Mouse (Mus musculus) layer of hippocampus, adult 2 months (tissue): ENCODE measurements around the gene Bbip1. TPM values are rescaled to one million over a fixed set of nuclear protein-coding genes. Genes with fewer than 3 reads are reported as not detected.
"Not testable (repeated sequence)": the region's sequence is repeated elsewhere in the genome, so short reads cannot be mapped to it uniquely, and the experiment has no call there.

Experiments
- DNase-seq, 2 experiments: peaks; one replicate each; pipeline ENCODE4 v3.0.0; 2022; ENCODE audit warnings: low spot score in 2 of 2
- H3K27ac ChIP-seq: fragments of 200-600 bp; 2 replicates; pipeline ENCODE4 v1.8.1; 2022
- H3K4me3 ChIP-seq: fragments of 200-600 bp; 2 replicates; pipeline ENCODE4 v1.8.1; 2022; ENCODE audit warnings: mild to moderate bottlenecking
- CTCF ChIP-seq: fragments of 200-600 bp; conservative IDR thresholded peaks from 2 replicates; pipeline ENCODE4 v1.8.1; 2022; ENCODE audit warnings: antibody characterized with exemption, mild to moderate bottlenecking, moderate library complexity
- total RNA-seq, 2 experiments: library from RNA; stranded (reverse); gene quantifications; 2 replicates each; pipeline ENCODE4 v1.2.3; 2021

Gene Bbip1
- total RNA-seq, 2 experiments from 2014 or later: 52.6 to 52.7 TPM

DNA sequence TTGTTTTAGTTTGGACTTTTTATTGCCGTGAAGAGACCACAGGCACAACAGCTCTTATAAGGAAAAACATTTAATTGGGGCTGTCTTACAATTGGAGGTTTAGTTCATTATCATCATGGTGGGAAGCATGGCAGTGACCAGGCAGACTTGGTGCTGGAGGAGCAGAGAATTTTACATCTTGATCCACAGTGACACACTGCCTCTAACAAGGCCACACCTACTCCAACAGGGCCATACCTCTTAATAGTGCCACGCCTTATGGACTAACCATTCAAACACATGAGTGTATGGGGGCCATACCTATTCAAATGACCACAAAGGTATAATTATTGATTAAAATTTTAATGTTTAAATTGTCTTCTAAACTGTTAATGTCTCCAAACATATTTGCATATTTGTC is 13.1 kb upstream of the Bbip1 start:
- no peak overlapping the region for H3K27ac ChIP-seq
- no peak overlapping the region for H3K4me3 ChIP-seq
- TF ChIP-seq CTCF: no peak
- no peak for DNase-seq

- Histone ChIP-seq H3K27ac (peak overlapping the region; percentile 91), H3K4me3 (peak overlapping the region; percentile 75)
- no peak for TF ChIP-seq CTCF
- peak in 1 of 2 experiments; percentile 26 for DNase-seq
These were observed 980 bp upstream of the Bbip1 start for GRCm38 (mm10) chr19:53945171-53946042.

DNA sequence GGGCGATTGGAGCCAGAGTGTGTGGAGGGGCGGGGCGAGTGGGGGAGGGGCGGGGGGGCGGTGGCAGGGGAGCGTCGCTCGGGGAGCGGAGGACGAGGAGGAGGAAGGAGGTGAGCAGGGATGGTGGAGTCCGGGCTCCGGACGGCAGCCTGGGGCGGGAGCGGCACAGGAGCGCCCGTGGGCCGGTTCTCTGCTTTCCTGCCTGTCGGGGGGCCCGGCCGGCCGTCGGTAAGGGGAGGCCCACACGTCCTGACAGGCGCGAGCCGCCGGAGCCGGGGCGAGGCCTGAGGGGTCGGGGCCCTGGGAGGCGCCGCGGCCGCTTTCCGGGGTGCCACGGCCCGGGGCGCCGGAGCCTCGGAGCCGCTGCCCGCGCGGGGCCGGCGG is 351 bp upstream of the Bbip1 start:
- no peak for DNase-seq
- peak overlapping the region; percentile 91 for H3K27ac ChIP-seq
- H3K4me3 ChIP-seq: peak overlapping the region; percentile 76
- no peak for TF ChIP-seq CTCF

- no peak for TF ChIP-seq CTCF
- Histone ChIP-seq H3K4me3 (no peak overlapping the region), H3K27ac (no peak overlapping the region)
- DNase-seq: no peak
These were observed 2.1 kb downstream of the Bbip1 start for GRCm38 (mm10) chr19:53942342-53942741.

GRCm38 (mm10) chr19:53941139-53941538 is 3.3 kb downstream of the Bbip1 start:
- H3K4me3 ChIP-seq: no peak overlapping the region
- no peak overlapping the region for H3K27ac ChIP-seq
- TF ChIP-seq CTCF: no peak
- DNase-seq: peak in 1 of 2 experiments; percentile 32

GRCm38 (mm10) chr19:53939467-53939866 is 5.0 kb downstream of the Bbip1 start:
- TF ChIP-seq CTCF: no peak
- H3K27ac ChIP-seq: no peak overlapping the region
- DNase-seq: no peak

GRCm38 (mm10) chr19:53934046-53934445 is 10.4 kb downstream of the Bbip1 start:
- no peak for DNase-seq
- H3K27ac ChIP-seq: peak overlapping the region; percentile 61
- no peak for TF ChIP-seq CTCF
- no peak overlapping the region for H3K4me3 ChIP-seq

More at GRCm38 (mm10) chr19:53939467-53939866, 5.0 kb downstream of the Bbip1 start:
- no peak overlapping the region for H3K4me3 ChIP-seq

DNA sequence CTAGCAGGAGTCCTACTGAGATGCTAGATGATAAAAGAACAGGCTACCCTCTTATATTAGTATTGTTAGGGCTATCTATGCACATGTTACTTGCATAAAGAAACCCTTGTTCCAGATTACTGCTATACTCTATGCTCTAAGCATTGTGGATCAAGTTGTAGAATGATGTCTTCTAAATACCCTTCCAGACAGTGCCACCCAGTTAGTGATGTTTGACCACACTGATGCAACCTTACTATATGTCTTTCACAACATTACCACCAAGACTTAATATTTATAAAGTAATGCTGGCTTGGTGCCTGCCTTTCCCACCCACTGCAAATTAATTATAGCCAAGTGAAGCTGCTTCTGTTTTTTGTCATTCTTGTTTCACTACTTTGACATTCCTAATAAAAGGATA is 11.4 kb downstream of the Bbip1 start:
- H3K4me3 ChIP-seq: no peak overlapping the region
- no peak for DNase-seq
- TF ChIP-seq CTCF: no peak
- H3K27ac ChIP-seq: peak overlapping the region; percentile 61

- no peak overlapping the region for H3K4me3 ChIP-seq
- H3K27ac ChIP-seq: no peak overlapping the region
- TF ChIP-seq CTCF: no peak
- no peak for DNase-seq
These were observed 15.2 kb downstream of the Bbip1 start for GRCm38 (mm10) chr19:53929218-53929617.

- DNase-seq: no peak
- TF ChIP-seq CTCF: no peak
- H3K4me3 ChIP-seq: no peak overlapping the region
- H3K27ac ChIP-seq: no peak overlapping the region
These were observed 17.7 kb downstream of the Bbip1 start for GRCm38 (mm10) chr19:53926705-53927104.

GRCm38 (mm10) chr19:53925338-53925751 is 19.1 kb downstream of the Bbip1 start:
- no peak for DNase-seq
- TF ChIP-seq CTCF: peak; percentile 70
- Histone ChIP-seq H3K4me3 (no peak overlapping the region), H3K27ac (no peak overlapping the region)

DNA sequence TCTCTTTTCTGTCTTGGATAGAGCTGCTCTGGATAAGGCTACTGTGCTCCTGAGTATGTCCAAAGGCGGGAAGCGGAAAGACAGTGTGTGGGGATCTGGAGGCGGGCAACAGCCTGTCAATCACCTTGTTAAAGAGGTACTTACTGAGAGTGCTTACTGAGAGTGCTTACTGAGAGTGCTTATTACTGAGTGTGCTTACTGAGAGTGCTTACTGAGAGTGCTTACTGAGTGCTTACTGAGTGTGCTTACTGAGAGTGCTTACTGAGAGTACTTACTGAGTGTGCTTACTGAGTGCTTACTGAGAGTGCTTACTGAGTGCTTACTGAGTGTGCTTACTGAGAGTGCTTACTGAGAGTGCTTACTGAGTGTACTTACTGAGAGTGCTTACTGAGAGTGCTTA is 22.4 kb downstream of the Bbip1 start:
- not testable (repeated sequence) for H3K4me3 ChIP-seq, H3K27ac ChIP-seq, DNase-seq

DNA sequence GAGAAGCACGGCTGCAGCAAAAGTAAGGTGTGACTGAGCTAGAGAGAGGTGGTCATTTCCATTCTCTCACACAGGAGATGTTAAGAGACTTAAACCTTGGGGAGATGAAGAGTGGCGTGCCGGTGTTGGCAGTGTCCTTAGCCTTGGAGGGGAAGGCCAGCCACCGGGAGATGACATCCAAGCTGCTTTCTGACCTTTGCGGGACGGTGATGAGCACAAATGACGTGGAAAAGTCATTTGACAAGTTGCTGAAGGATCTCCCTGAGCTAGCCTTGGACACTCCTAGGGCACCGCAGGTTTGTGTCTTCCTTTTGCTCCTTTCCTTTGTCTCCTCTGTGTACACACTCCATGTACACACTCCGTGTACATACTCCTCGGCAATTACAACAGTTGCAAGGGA is 24.9 kb downstream of the Bbip1 start:
- Histone ChIP-seq H3K27ac (no peak overlapping the region), H3K4me3 (no peak overlapping the region)
- TF ChIP-seq CTCF: no peak
- DNase-seq: no peak

DNA sequence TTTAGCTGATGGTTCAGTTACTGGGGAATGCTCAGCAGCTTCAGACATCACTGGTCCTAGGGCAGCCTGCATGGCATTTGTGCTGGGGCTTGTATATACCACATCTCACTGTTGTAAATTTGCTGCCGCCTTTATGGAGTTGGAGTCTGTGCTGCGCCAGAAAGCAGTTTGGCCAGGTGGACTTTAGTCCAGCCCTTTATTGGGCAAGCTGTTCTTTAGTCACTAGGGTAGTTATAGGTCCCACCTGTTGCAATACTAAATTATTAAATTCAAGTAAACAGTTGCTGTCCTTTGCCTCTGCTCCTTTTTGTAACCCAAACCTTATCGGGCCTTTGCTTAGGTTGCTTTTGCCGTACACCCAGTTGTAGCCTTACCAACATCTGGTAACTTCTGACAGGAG is 29.5 kb downstream of the Bbip1 start:
- TF ChIP-seq CTCF: no peak
- no peak overlapping the region for H3K4me3 ChIP-seq
- DNase-seq: no peak

DNA sequence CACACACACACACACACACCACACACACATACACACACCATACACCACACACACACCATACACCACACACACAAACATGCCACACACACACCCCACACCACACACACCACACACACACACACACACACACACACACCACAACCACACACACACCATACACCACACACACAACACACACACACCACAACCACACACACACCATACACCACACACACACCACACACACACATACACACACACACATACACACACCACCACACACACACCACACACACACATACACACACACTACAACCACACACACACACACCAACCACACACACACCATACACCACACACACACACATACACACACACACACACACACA is 37.7 kb downstream of the Bbip1 start:
- not testable (repeated sequence) for DNase-seq, H3K4me3 ChIP-seq, H3K27ac ChIP-seq

More for the DNA sequence above, 29.5 kb downstream of the Bbip1 start:
- no peak overlapping the region for H3K27ac ChIP-seq
